Mouse (Mus musculus): Measurements from ENCODE around the gene Myo3a. TPM values are rescaled to one million over a fixed set of nuclear protein-coding genes. Genes with fewer than 3 reads are reported as not detected.
"Not testable (repeated sequence)": the region's sequence is repeated elsewhere in the genome, so short reads cannot be mapped to it uniquely, and the experiment has no call there.

Gene Myo3a
- 0.04 TPM in 1 of 2 replicates, not detected in the other for polyA plus RNA-seq (2016; fragmentation: Nextera tagmentation; extraction: Ambion mirVana)

GRCm38 (mm10) chr2:22227308-22227707 is at the start of gene Myo3a:
TSS of gene Myo3a (plus strand) at chr2:22227503.
- H3K27me3 ChIP-seq (replicated peaks; ENCODE audit: low read depth, poor library complexity, severe bottlenecking), result peaks cover 7% of the 10 kb centered on the region; the same call in 1 of the 2 replicates
- H3K27ac ChIP-seq (replicated peaks), result no peak within 1 kb of the TSS
- WGBS, result under 1% methylated on average over 21 of the region's 21 CpGs
- H3K36me3 ChIP-seq (replicated peaks), result no peaks in the 10 kb centered on the region
- no peaks in the 10 kb centered on the region for H3K9me3 ChIP-seq
- DNase-seq (ENCODE audit: low spot score), result peak; percentile 25
- peaks cover 5% of the 10 kb centered on the region for H3K4me1 ChIP-seq
- peak within 1 kb of the TSS; percentile 54 for H3K4me3 ChIP-seq

DNA sequence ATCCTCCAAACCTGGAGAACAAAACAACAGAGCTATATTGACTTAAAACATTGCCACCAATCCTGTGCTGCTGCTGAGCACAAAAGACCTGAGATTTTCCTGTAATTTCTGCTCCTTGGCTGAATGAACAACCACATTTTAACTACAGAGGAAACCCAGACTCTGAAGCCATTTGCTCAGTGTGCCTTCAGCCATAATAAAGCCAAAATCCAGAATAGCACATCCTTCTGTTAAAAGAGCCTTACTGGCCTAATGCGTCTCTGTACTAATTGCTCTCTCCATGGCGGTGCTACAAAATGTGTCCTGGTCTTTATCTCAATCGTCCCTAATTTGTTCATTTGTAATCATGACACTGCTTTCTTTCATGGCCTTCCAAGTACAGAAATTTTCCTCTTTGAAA is 23.2 kb downstream of the Myo3a start:
- Histone ChIP-seq H3K9me3 (no peaks in the 10 kb centered on the region), H3K27me3 (replicated peaks; ENCODE audit: low read depth, poor library complexity, severe bottlenecking) (no peaks in the 10 kb centered on the region), H3K36me3 (replicated peaks) (no peaks in the 10 kb centered on the region), H3K4me1 (no peaks in the 10 kb centered on the region), H3K4me3 (no peak overlapping the region), H3K27ac (replicated peaks) (no peak overlapping the region)
- WGBS, result 70% methylated on average over 3 of the region's 3 CpGs
- no peak for DNase-seq (ENCODE audit: low spot score)

DNA sequence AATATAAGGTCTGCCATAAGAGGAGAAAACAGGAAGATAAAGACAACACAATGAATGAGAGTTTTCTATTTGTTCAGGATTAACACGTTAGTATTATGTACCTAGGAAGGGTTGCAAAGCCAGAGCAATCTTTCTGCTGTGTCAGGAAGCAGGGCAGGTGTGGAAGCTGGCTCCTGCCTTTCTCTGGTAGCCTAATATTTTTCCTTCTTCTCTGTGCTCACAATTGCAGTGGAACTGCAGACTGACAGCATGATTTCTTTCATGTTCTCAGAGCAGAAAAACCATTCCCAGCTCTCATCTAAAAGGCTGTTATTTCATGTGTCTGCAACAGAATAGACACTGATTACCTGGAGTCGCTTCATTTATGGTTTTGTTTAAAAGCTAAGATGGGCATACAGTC is 23.7 kb downstream of the Myo3a start:
- Histone ChIP-seq H3K27me3 (replicated peaks; ENCODE audit: low read depth, poor library complexity, severe bottlenecking) (no peaks in the 10 kb centered on the region), H3K4me1 (no peaks in the 10 kb centered on the region), H3K4me3 (no peak overlapping the region), H3K36me3 (replicated peaks) (no peaks in the 10 kb centered on the region), H3K27ac (replicated peaks) (no peak overlapping the region), H3K9me3 (no peaks in the 10 kb centered on the region)
- DNase-seq (ENCODE audit: low spot score), result no peak
- WGBS, result 77% methylated on average over 2 of the region's 2 CpGs

GRCm38 (mm10) chr2:22255600-22255999 is 28.3 kb downstream of the Myo3a start:
- Histone ChIP-seq H3K27me3 (replicated peaks; ENCODE audit: low read depth, poor library complexity, severe bottlenecking) (no peaks in the 10 kb centered on the region), H3K4me1 (no peaks in the 10 kb centered on the region), H3K4me3 (no peak overlapping the region), H3K27ac (replicated peaks) (no peak overlapping the region), H3K9me3 (no peaks in the 10 kb centered on the region), H3K36me3 (replicated peaks) (no peaks in the 10 kb centered on the region)
- DNase-seq (ENCODE audit: low spot score), result no peak

DNA sequence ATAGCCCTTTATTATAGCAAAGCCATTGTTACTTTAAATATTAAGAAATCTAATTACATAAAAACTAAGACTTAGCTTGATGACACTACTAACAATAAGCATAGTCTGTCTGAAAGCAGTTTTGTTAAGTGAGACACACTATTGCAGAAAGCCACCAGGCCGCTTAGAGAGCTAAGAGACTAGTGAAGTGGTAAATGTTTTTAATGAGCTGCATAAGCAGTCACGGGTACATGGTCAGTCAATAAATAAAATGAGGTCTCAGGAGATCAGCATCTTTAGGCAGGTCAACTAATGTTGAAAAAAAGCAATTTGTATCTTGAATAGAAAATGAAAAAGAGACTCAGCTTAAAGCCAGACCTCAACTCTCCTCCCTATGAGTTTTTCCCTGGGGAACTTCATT is 44.3 kb downstream of the Myo3a start:
- 86% methylated on average over 2 of the region's 2 CpGs for WGBS
- Histone ChIP-seq H3K4me1 (no peaks in the 10 kb centered on the region), H3K4me3 (no peak overlapping the region), H3K27ac (replicated peaks) (no peak overlapping the region), H3K27me3 (replicated peaks; ENCODE audit: low read depth, poor library complexity, severe bottlenecking) (no peaks in the 10 kb centered on the region), H3K9me3 (no peaks in the 10 kb centered on the region), H3K36me3 (replicated peaks) (no peaks in the 10 kb centered on the region)
- DNase-seq (ENCODE audit: low spot score), result no peak

GRCm38 (mm10) chr2:22285366-22285765 is 58.1 kb downstream of the Myo3a start:
- no peaks in the 10 kb centered on the region for H3K27me3 ChIP-seq (replicated peaks; ENCODE audit: low read depth, poor library complexity, severe bottlenecking)
- H3K36me3 ChIP-seq (replicated peaks), result no peaks in the 10 kb centered on the region
- no peak overlapping the region for H3K27ac ChIP-seq (replicated peaks)
- H3K4me3 ChIP-seq, result no peak overlapping the region
- 75% methylated on average over 2 of the region's 2 CpGs for WGBS
- H3K4me1 ChIP-seq, result no peaks in the 10 kb centered on the region
- H3K9me3 ChIP-seq, result no peaks in the 10 kb centered on the region
- no peak for DNase-seq (ENCODE audit: low spot score)

DNA sequence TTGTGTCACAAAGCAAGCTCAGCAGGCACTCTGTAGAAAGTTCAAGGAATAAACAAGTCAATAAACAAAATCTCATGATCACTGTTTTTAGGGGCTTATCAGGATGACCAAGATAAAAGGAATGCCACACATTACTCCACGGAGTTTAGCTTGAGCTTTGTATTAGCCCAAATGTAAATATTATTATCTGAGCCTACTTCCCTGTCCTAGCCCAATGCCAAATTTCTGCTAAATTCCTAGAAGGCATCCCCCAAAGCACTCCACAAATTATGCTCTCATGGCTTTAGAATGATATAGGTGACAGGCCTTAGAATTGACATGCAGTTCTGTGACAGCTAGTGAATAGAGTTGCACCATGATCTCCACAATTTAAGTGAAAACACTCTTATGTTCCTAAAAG is 58.5 kb downstream of the Myo3a start:
- Histone ChIP-seq H3K4me3 (no peak overlapping the region), H3K27ac (replicated peaks) (no peak overlapping the region), H3K9me3 (no peaks in the 10 kb centered on the region), H3K4me1 (no peaks in the 10 kb centered on the region), H3K27me3 (replicated peaks; ENCODE audit: low read depth, poor library complexity, severe bottlenecking) (no peaks in the 10 kb centered on the region), H3K36me3 (replicated peaks) (no peaks in the 10 kb centered on the region)
- no peak for DNase-seq (ENCODE audit: low spot score)
- 74% methylated on average over 1 of the region's 1 CpGs for WGBS

- no peak for DNase-seq (ENCODE audit: low spot score)
Measured at GRCm38 (mm10) chr2:22293579-22294446, 66.5 kb downstream of the Myo3a start.

GRCm38 (mm10) chr2:22294447-22294738 is 67.1 kb downstream of the Myo3a start:
- 29% methylated on average over 2 of the region's 2 CpGs for WGBS
- Histone ChIP-seq H3K27me3 (replicated peaks; ENCODE audit: low read depth, poor library complexity, severe bottlenecking) (no peaks in the 10 kb centered on the region), H3K27ac (replicated peaks) (no peak overlapping the region), H3K36me3 (replicated peaks) (no peaks in the 10 kb centered on the region), H3K4me3 (no peak overlapping the region), H3K4me1 (no peaks in the 10 kb centered on the region), H3K9me3 (no peaks in the 10 kb centered on the region)
- DNase-seq (ENCODE audit: low spot score), result no peak

More at GRCm38 (mm10) chr2:22293579-22294446, 66.5 kb downstream of the Myo3a start:
- no peaks in the 10 kb centered on the region for H3K36me3 ChIP-seq (replicated peaks)
- H3K9me3 ChIP-seq, result no peaks in the 10 kb centered on the region
- no peak overlapping the region for H3K4me3 ChIP-seq
- WGBS, result 67% methylated on average over 11 of the region's 11 CpGs
- H3K4me1 ChIP-seq, result no peaks in the 10 kb centered on the region
- no peak overlapping the region for H3K27ac ChIP-seq (replicated peaks)
- no peaks in the 10 kb centered on the region for H3K27me3 ChIP-seq (replicated peaks; ENCODE audit: low read depth, poor library complexity, severe bottlenecking)

- Histone ChIP-seq H3K36me3 (replicated peaks) (no peaks in the 10 kb centered on the region), H3K4me3 (no peak overlapping the region), H3K27ac (replicated peaks) (no peak overlapping the region), H3K9me3 (no peaks in the 10 kb centered on the region), H3K27me3 (replicated peaks; ENCODE audit: low read depth, poor library complexity, severe bottlenecking) (no peaks in the 10 kb centered on the region), H3K4me1 (no peaks in the 10 kb centered on the region)
- no peak for DNase-seq (ENCODE audit: low spot score)
- WGBS, result 67% methylated on average over 1 of the region's 1 CpGs
Measured at GRCm38 (mm10) chr2:22297913-22298312, 70.6 kb downstream of the Myo3a start.

DNA sequence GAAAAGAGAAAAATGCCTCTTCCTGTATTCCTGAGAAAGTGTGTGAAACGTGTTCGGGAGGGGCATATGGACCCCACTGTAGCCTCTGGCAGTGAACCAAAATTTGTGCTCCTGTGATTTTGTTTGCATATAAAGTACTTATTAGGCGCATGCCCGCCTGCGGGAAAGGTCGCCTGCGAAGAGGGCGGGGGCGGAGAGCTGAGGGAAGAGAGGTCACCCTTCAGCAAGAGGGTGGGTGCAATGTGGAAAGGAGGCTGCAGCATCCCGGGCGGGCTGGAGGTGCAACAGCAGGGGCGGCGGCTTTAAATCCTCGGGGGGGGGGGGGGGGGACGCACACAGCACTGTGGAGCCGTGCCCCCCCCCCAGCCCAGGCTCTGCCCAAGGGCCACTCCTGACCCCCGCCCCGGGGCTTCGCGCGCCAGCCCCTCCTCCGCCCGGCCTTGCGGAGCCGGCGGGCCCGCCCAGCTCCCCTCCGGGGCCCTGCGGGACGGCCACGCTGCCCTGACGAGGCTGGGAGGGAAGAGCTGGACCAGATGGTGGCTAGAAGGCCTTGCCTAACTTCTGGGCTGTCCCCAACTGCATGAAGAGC is 111.1 kb downstream of the Myo3a start:
- no peaks in the 10 kb centered on the region for H3K9me3 ChIP-seq
- peak overlapping the region; percentile 76 for H3K27ac ChIP-seq (replicated peaks)
- 6% methylated on average over 30 of the region's 32 CpGs for WGBS
- peak overlapping the region; percentile 60 for H3K4me3 ChIP-seq
- no peaks in the 10 kb centered on the region for H3K36me3 ChIP-seq (replicated peaks)
- no peaks in the 10 kb centered on the region for H3K27me3 ChIP-seq (replicated peaks; ENCODE audit: low read depth, poor library complexity, severe bottlenecking)
- peaks cover 9% of the 10 kb centered on the region for H3K4me1 ChIP-seq
- DNase-seq (ENCODE audit: low spot score), result peak; percentile 58

- DNase-seq (ENCODE audit: low spot score); H3K9me3 ChIP-seq; H3K4me1 ChIP-seq; H3K27ac ChIP-seq (replicated peaks); H3K4me3 ChIP-seq; H3K27me3 ChIP-seq (replicated peaks; ENCODE audit: low read depth, poor library complexity, severe bottlenecking); H3K36me3 ChIP-seq (replicated peaks): not testable (repeated sequence)
- 94% methylated on average over 11 of the region's 11 CpGs for WGBS
Measured at GRCm38 (mm10) chr2:22410511-22410910, 183.2 kb downstream of the Myo3a start.

DNA sequence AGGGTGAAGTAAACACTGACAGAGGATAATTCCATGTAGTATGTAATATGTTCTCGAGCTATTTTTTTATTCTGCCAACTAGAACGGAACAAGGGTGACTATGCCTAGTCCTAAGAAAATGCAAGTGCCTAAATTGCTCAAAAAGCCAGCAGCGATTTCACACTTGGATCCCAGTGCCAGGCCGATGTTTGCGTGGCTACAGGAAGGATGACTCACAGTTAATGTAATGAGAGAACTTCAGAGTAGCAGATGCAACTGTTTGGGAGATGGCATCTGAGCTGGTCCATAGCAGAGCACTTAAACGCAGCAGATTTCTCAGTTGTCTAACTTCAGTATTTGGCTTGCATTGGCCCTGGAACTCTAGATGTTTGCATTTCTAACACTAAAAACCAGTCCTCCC is 321.1 kb downstream of the Myo3a start:
- no peak overlapping the region for H3K4me3 ChIP-seq
- 88% methylated on average over 6 of the region's 6 CpGs for WGBS
- no peaks in the 10 kb centered on the region for H3K36me3 ChIP-seq (replicated peaks)
- H3K9me3 ChIP-seq, result no peaks in the 10 kb centered on the region
- no peaks in the 10 kb centered on the region for H3K4me1 ChIP-seq
- no peak overlapping the region for H3K27ac ChIP-seq (replicated peaks)
- no peaks in the 10 kb centered on the region for H3K27me3 ChIP-seq (replicated peaks; ENCODE audit: low read depth, poor library complexity, severe bottlenecking)
- no peak for DNase-seq (ENCODE audit: low spot score)
